Mouse (Mus musculus) cerebellum, adult 18-20 months (tissue): ENCODE data around the gene Atxn3.

Experiments
- DNase-seq, 2 experiments: peaks; one replicate each; pipeline ENCODE4 v3.0.0; 2021

Gene Atxn3

GRCm38 (mm10) chr12:101884926-101885325 is 73.1 kb downstream of the Atxn3 start:
- DNase-seq: no peak

GRCm38 (mm10) chr12:101876374-101876773 is 81.7 kb downstream of the Atxn3 start:
- DNase-seq: no peak

GRCm38 (mm10) chr12:101875107-101875506 is 82.9 kb downstream of the Atxn3 start:
- DNase-seq: no peak
